Mouse (Mus musculus): ENCODE results near the gene Gm10413.
"Not testable (repeated sequence)": the region's sequence is repeated elsewhere in the genome, so short reads cannot be mapped to it uniquely, and the experiment has no call there.

GRCm38 (mm10) chr14:3449079-3449478, 54.2 kb downstream of the Gm10413 start, which contains the start of gene Gm10408:
- TF ChIP-seq CTCF (IDR thresholded peaks at IDR 0.05; ENCODE audit: extremely low read depth, insufficient read length, insufficient replicate concordance, low read depth, low read length); POLR2A (IDR thresholded peaks at IDR 0.05; ENCODE audit: low read depth, low read length): not testable (repeated sequence)

Measured in small intestine, adult 2 months (tissue).